Mouse (Mus musculus) embryonic facial prominence, embryonic 13.5 days (tissue): ENCODE results near the gene Adamtsl1. TPM values are rescaled to one million over a fixed set of nuclear protein-coding genes. Genes with fewer than 3 reads are reported as not detected.

Experiments used
- ATAC-seq: fragments of 200-750 bp; cut with Nextera tagmentation; 2 replicates; pipeline ENCODE4 v1.8.0; 2017; ENCODE audit warnings: low read depth; ENCODE audit not compliant: insufficient number of reproducible peaks, insufficient read depth, low FRiP score, low TSS enrichment
- H3K27ac ChIP-seq: fragments of 300-500 bp; sonication (generic); 2 replicates; pipeline ENCODE4 v1.5.1; 2015; ENCODE audit warnings: moderate library complexity, mild to moderate bottlenecking, inconsistent platforms
- H3K27me3 ChIP-seq: fragments of 300-500 bp; sonication (generic); 2 replicates; pipeline ENCODE4 v1.6.1; 2015; ENCODE audit warnings: mild to moderate bottlenecking, inconsistent platforms
- H3K36me3 ChIP-seq: fragments of 300-500 bp; sonication (generic); 2 replicates; pipeline ENCODE4 v1.6.1; 2015; ENCODE audit warnings: mild to moderate bottlenecking, inconsistent platforms
- H3K4me1 ChIP-seq: fragments of 300-500 bp; sonication (generic); 2 replicates; pipeline ENCODE4 v1.6.1; 2015; ENCODE audit warnings: inconsistent platforms
- H3K4me2 ChIP-seq: fragments of 300-500 bp; sonication (generic); 2 replicates; pipeline ENCODE4 v1.6.1; 2015; ENCODE audit warnings: moderate library complexity, mild to moderate bottlenecking, inconsistent platforms
- H3K4me3 ChIP-seq: fragments of 300-500 bp; sonication (generic); 2 replicates; pipeline ENCODE4 v1.5.1; 2015; ENCODE audit warnings: mild to moderate bottlenecking, inconsistent platforms
- H3K9ac ChIP-seq: fragments of 300-500 bp; sonication (generic); 2 replicates; pipeline ENCODE4 v1.6.1; 2015; ENCODE audit warnings: mild to moderate bottlenecking, inconsistent platforms
- H3K9me3 ChIP-seq: fragments of 300-500 bp; sonication (generic); 2 replicates; pipeline ENCODE4 v1.6.1; 2016; ENCODE audit warnings: inconsistent platforms
- WGBS: fragments of 180-500 bp; shearing (Covaris S2); methylation state at CpG from one replicate; pipeline ENCODE4 v1.1.7; 2015; ENCODE audit warnings: mixed read lengths; 5-methylcytosine and 5-hydroxymethylcytosine counted together
- polyA plus RNA-seq: library from polyadenylated mRNA; unstranded; fragments of >200 nt; fragmentation: Nextera tagmentation; extraction: Ambion mirVana; gene quantifications from 2 replicates; pipeline ENCODE4 v1.2.1, GENCODE M21; 2015

The Adamtsl1 gene
- polyA plus RNA-seq, 1 experiment from 2014 or later = 48.1 TPM

- no peak overlapping the region for H3K4me3 ChIP-seq
- no peaks in the 10 kb centered on the region for H3K27me3 ChIP-seq
- no peaks in the 10 kb centered on the region for H3K9me3 ChIP-seq
- H3K36me3 ChIP-seq = no peaks in the 10 kb centered on the region
- no peak overlapping the region for H3K4me2 ChIP-seq
- H3K9ac ChIP-seq = no peak overlapping the region
- 0 out of 2 replicates have a peak, but pooled peaks cover 7% of the 10 kb centered on the region for H3K4me1 ChIP-seq
- 79% methylated on average over 4 of the region's 4 CpGs for WGBS
- no peak for ATAC-seq
- H3K27ac ChIP-seq = no peak overlapping the region
Measured at GRCm38 (mm10) chr4:86060614-86061013, 546.6 kb downstream of the Adamtsl1 start.

- 89% methylated on average over 5 of the region's 5 CpGs for WGBS
- Histone ChIP-seq H3K9ac (no peak overlapping the region), H3K9me3 (no peaks in the 10 kb centered on the region), H3K27ac (no peak overlapping the region), H3K36me3 (no peaks in the 10 kb centered on the region), H3K4me1 (peaks cover 17% of the 10 kb centered on the region), H3K4me3 (no peak overlapping the region), H3K4me2 (no peak overlapping the region), H3K27me3 (no peaks in the 10 kb centered on the region)
- no peak for ATAC-seq
Measured at GRCm38 (mm10) chr4:86068376-86068775, 554.4 kb downstream of the Adamtsl1 start.

GRCm38 (mm10) chr4:86068875-86069718 is 555.1 kb downstream of the Adamtsl1 start:
- H3K4me2 ChIP-seq = no peak overlapping the region
- peaks cover 17% of the 10 kb centered on the region for H3K4me1 ChIP-seq
- H3K9me3 ChIP-seq = no peaks in the 10 kb centered on the region
- ATAC-seq = no peak
- WGBS = 57% methylated on average over 13 of the region's 13 CpGs
- no peaks in the 10 kb centered on the region for H3K36me3 ChIP-seq
- no peak overlapping the region for H3K9ac ChIP-seq
- H3K4me3 ChIP-seq = no peak overlapping the region
- no peaks in the 10 kb centered on the region for H3K27me3 ChIP-seq
- H3K27ac ChIP-seq = no peak overlapping the region

GRCm38 (mm10) chr4:86074871-86075270 is 560.9 kb downstream of the Adamtsl1 start:
- ATAC-seq = no peak
- no peaks in the 10 kb centered on the region for H3K36me3 ChIP-seq
- peaks cover 19% of the 10 kb centered on the region for H3K4me1 ChIP-seq
- no peak overlapping the region for H3K27ac ChIP-seq
- WGBS = 10% methylated on average over 1 of the region's 1 CpGs
- no peak overlapping the region for H3K4me2 ChIP-seq
- H3K9me3 ChIP-seq = no peaks in the 10 kb centered on the region
- no peak overlapping the region for H3K9ac ChIP-seq
- H3K4me3 ChIP-seq = no peak overlapping the region
- H3K27me3 ChIP-seq = no peaks in the 10 kb centered on the region

- Histone ChIP-seq H3K27ac (no peak overlapping the region), H3K27me3 (no peaks in the 10 kb centered on the region), H3K4me1 (peaks cover 10% of the 10 kb centered on the region), H3K4me2 (no peak overlapping the region), H3K9ac (no peak overlapping the region), H3K36me3 (no peaks in the 10 kb centered on the region), H3K9me3 (no peaks in the 10 kb centered on the region), H3K4me3 (no peak overlapping the region)
- 73% methylated on average over 2 of the region's 2 CpGs for WGBS
- no peak for ATAC-seq
Measured at GRCm38 (mm10) chr4:86077355-86077754, 563.4 kb downstream of the Adamtsl1 start.

- no peak for ATAC-seq
Measured at GRCm38 (mm10) chr4:86077854-86078253, 563.9 kb downstream of the Adamtsl1 start.

GRCm38 (mm10) chr4:86087508-86087907 is 573.5 kb downstream of the Adamtsl1 start:
- whole genome bisulfite sequencing = 87% methylated on average over 5 of the region's 5 CpGs
- no peak overlapping the region for H3K27ac ChIP-seq
- H3K4me2 ChIP-seq = no peak overlapping the region
- H3K9me3 ChIP-seq = no peaks in the 10 kb centered on the region
- 0 out of 2 replicates have a peak, but pooled peaks cover 3% of the 10 kb centered on the region for H3K36me3 ChIP-seq
- ATAC-seq = no peak
- H3K27me3 ChIP-seq = no peaks in the 10 kb centered on the region
- no peak overlapping the region for H3K9ac ChIP-seq
- no peaks in the 10 kb centered on the region for H3K4me1 ChIP-seq
- H3K4me3 ChIP-seq = no peak overlapping the region

More at GRCm38 (mm10) chr4:86077854-86078253, 563.9 kb downstream of the Adamtsl1 start:
- H3K9me3 ChIP-seq = no peaks in the 10 kb centered on the region
- peaks cover 8% of the 10 kb centered on the region for H3K4me1 ChIP-seq
- no peaks in the 10 kb centered on the region for H3K36me3 ChIP-seq
- 73% methylated on average over 3 of the region's 3 CpGs for WGBS
- no peak overlapping the region for H3K4me2 ChIP-seq
- no peak overlapping the region for H3K9ac ChIP-seq
- no peak overlapping the region for H3K27ac ChIP-seq
- H3K27me3 ChIP-seq = no peaks in the 10 kb centered on the region
- no peak overlapping the region for H3K4me3 ChIP-seq

GRCm38 (mm10) chr4:86103207-86103606 is 589.2 kb downstream of the Adamtsl1 start:
- Histone ChIP-seq H3K4me2 (no peak overlapping the region), H3K9ac (no peak overlapping the region), H3K36me3 (no peaks in the 10 kb centered on the region), H3K4me3 (no peak overlapping the region), H3K27me3 (no peaks in the 10 kb centered on the region), H3K27ac (no peak overlapping the region), H3K9me3 (no peaks in the 10 kb centered on the region), H3K4me1 (no peaks in the 10 kb centered on the region)
- WGBS = 58% methylated on average over 1 of the region's 1 CpGs
- no peak for ATAC-seq

GRCm38 (mm10) chr4:86108325-86108724 is 594.4 kb downstream of the Adamtsl1 start:
- Histone ChIP-seq H3K27me3 (no peaks in the 10 kb centered on the region), H3K36me3 (peaks cover 14% of the 10 kb centered on the region; the same call in 1 of the 2 replicates), H3K4me2 (no peak overlapping the region), H3K9ac (no peak overlapping the region), H3K4me3 (no peak overlapping the region), H3K27ac (no peak overlapping the region), H3K9me3 (no peaks in the 10 kb centered on the region), H3K4me1 (no peaks in the 10 kb centered on the region)
- no peak for ATAC-seq
- WGBS = 78% methylated on average over 4 of the region's 4 CpGs

GRCm38 (mm10) chr4:86119067-86119466 is 605.1 kb downstream of the Adamtsl1 start:
- Histone ChIP-seq H3K4me3 (no peak overlapping the region), H3K4me2 (no peak overlapping the region), H3K27me3 (no peaks in the 10 kb centered on the region), H3K4me1 (peaks cover 11% of the 10 kb centered on the region), H3K9me3 (no peaks in the 10 kb centered on the region), H3K27ac (no peak overlapping the region), H3K36me3 (no peaks in the 10 kb centered on the region), H3K9ac (no peak overlapping the region)
- WGBS = 66% methylated on average over 2 of the region's 2 CpGs
- no peak for ATAC-seq

GRCm38 (mm10) chr4:86122431-86122830 is 608.5 kb downstream of the Adamtsl1 start:
- Histone ChIP-seq H3K36me3 (no peaks in the 10 kb centered on the region), H3K4me1 (peaks cover 16% of the 10 kb centered on the region), H3K4me3 (no peak overlapping the region), H3K4me2 (no peak overlapping the region), H3K9ac (no peak overlapping the region), H3K9me3 (no peaks in the 10 kb centered on the region), H3K27ac (no peak overlapping the region), H3K27me3 (no peaks in the 10 kb centered on the region)
- WGBS = 41% methylated on average over 5 of the region's 5 CpGs
- ATAC-seq = no peak

- Histone ChIP-seq H3K9me3 (no peaks in the 10 kb centered on the region), H3K4me2 (no peak overlapping the region), H3K4me1 (peaks cover 16% of the 10 kb centered on the region), H3K27ac (no peak overlapping the region), H3K4me3 (no peak overlapping the region), H3K9ac (no peak overlapping the region), H3K36me3 (no peaks in the 10 kb centered on the region), H3K27me3 (no peaks in the 10 kb centered on the region)
- 58% methylated on average over 3 of the region's 3 CpGs for WGBS
- ATAC-seq = no peak
Measured at GRCm38 (mm10) chr4:86124374-86124773, 610.4 kb downstream of the Adamtsl1 start.
